Mouse (Mus musculus) myocyte (in vitro differentiated cells): Measurements from ENCODE around the gene E2f4.

ENCODE experiments used
- CEBPB ChIP-seq: IDR thresholded peaks from 2 replicates; pipeline ENCODE4 v1.6.1; 2011; ENCODE audit warnings: mild to moderate bottlenecking, moderate library complexity; ENCODE audit not compliant: poor library complexity, insufficient read depth, severe bottlenecking
- E2F4 ChIP-seq: IDR thresholded peaks from one replicate; pipeline ENCODE4 v1.6.1; 2011; ENCODE audit warnings: mild to moderate bottlenecking, control low read depth, moderate library complexity; ENCODE audit not compliant: insufficient read depth
- MYOG ChIP-seq, 3 experiments: IDR thresholded peaks; one replicate each; pipeline ENCODE4 v1.6.1; 2011; ENCODE audit warnings: control low read depth in 2 of 3, low read depth in 2 of 3, mild to moderate bottlenecking in 2 of 3; ENCODE audit not compliant: insufficient read length in 2 of 3, control insufficient read depth in 1 of 3, insufficient read depth in 1 of 3
- POLR2A ChIP-seq: IDR thresholded peaks from one replicate; pipeline ENCODE4 v1.6.1; 2011; ENCODE audit warnings: low read depth, mild to moderate bottlenecking, control low read depth, moderate library complexity; ENCODE audit not compliant: insufficient read length
- USF1 ChIP-seq: IDR thresholded peaks from one replicate; pipeline ENCODE4 v1.6.1; 2011; ENCODE audit warnings: low read depth, mild to moderate bottlenecking, control low read depth, moderate library complexity

- peak; percentile 70 for TF ChIP-seq POLR2A
- TF ChIP-seq E2F4, result no peak
- TF ChIP-seq MYOG (IDR thresholded peaks at IDR 0.05; ENCODE audit: control insufficient read depth in 1 of 3, insufficient read depth in 1 of 3, insufficient read length in 2 of 3, low read depth in 2 of 3), result peak in 1 of 3 experiments; percentile 17
- TF ChIP-seq USF1, result no peak
- TF ChIP-seq CEBPB, result no peak
Observed at GRCm38 (mm10) chr8:105254152-105254965, 43.1 kb upstream of the E2f4 start.
